Mouse (Mus musculus) hindbrain, embryonic 11.5 days (tissue): ENCODE results near the gene Zfp110. TPM values are rescaled to one million over a fixed set of nuclear protein-coding genes. Genes with fewer than 3 reads are reported as not detected.
"Not testable (repeated sequence)": the region's sequence is repeated elsewhere in the genome, so short reads cannot be mapped to it uniquely, and the experiment has no call there.

ENCODE experiments used
- ATAC-seq: fragments of 200-750 bp; cut with Nextera tagmentation; 2 replicates; pipeline ENCODE4 v1.8.0; 2017; ENCODE audit warnings: mild to moderate bottlenecking, moderate TSS enrichment, moderate library complexity; ENCODE audit not compliant: low FRiP score
- DNase-seq: peaks from one replicate; pipeline ENCODE4 v3.0.0-alpha.2; 2015; ENCODE audit warnings: low spot score
- H3K27ac ChIP-seq: fragments of 300-500 bp; sonication (generic); 2 replicates; pipeline ENCODE4 v1.5.1; 2014; ENCODE audit warnings: mild to moderate bottlenecking, low read depth, low read length
- H3K27me3 ChIP-seq: fragments of 300-500 bp; sonication (generic); 2 replicates; pipeline ENCODE4 v1.6.1; 2014; ENCODE audit warnings: mild to moderate bottlenecking, low read length, moderate library complexity, mixed read lengths; ENCODE audit not compliant: control insufficient read depth, insufficient read depth
- H3K36me3 ChIP-seq: fragments of 300-500 bp; sonication (generic); 2 replicates; pipeline ENCODE4 v1.6.1; 2014; ENCODE audit warnings: mild to moderate bottlenecking, low read length, moderate library complexity, mixed read lengths; ENCODE audit not compliant: control insufficient read depth, insufficient read depth
- H3K4me1 ChIP-seq: fragments of 300-500 bp; sonication (generic); replicated peaks from 2 replicates; pipeline ENCODE4 v1.6.1; 2014; ENCODE audit warnings: low read length, mixed read lengths; ENCODE audit not compliant: control insufficient read depth, insufficient read depth
- H3K4me2 ChIP-seq: fragments of 300-500 bp; sonication (generic); replicated peaks from 2 replicates; pipeline ENCODE4 v1.6.1; 2014; ENCODE audit warnings: mild to moderate bottlenecking, low read depth, low read length
- H3K4me3 ChIP-seq: fragments of 300-500 bp; sonication (generic); 2 replicates; pipeline ENCODE4 v1.5.1; 2014; ENCODE audit warnings: low read depth, low read length
- H3K9ac ChIP-seq: fragments of 300-500 bp; sonication (generic); 2 replicates; pipeline ENCODE4 v1.6.1; 2014; ENCODE audit warnings: low read depth, low read length
- H3K9me3 ChIP-seq: fragments of 300-500 bp; sonication (generic); 2 replicates; pipeline ENCODE4 v1.6.1; 2016; ENCODE audit warnings: low read length; ENCODE audit not compliant: control insufficient read depth
- WGBS: fragments of 180-500 bp; shearing (Covaris S2); extraction: QIAGEN DNeasy Blood & Tissue Kit; methylation state at CpG from one replicate; pipeline ENCODE4 v1.1.7; 2014; 5-methylcytosine and 5-hydroxymethylcytosine counted together
- polyA plus RNA-seq: library from polyadenylated mRNA; unstranded; fragments of >200 nt; fragmentation: Nextera tagmentation; extraction: Ambion mirVana; gene quantifications from 2 replicates; pipeline ENCODE4 v1.2.1, GENCODE M21; 2014

The Zfp110 gene
- polyA plus RNA-seq, 1 experiment from 2014 or later: 29.9 TPM

DNA sequence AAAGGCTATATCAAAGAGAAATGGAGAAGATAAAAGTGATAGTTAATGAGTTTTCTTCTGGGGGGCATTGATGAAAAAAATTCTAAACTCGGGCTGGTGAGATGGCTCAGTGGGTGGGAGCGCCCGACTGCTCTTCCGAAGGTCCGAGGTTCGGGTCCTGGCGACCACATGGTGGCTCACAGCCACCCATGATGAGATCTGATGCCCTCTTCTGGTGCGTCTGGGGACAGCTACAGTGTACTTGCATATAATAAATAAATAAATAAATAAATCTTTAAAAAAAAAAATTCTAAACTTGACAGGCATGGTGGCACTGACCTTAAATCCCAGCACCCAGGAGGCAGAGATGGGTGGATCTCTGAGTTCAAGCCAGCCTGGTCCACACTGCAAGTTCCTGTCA is 19.0 kb upstream of the Zfp110 start:
- Histone ChIP-seq H3K4me1 (no peaks in the 10 kb centered on the region), H3K4me3 (no peak overlapping the region), H3K9ac (no peak overlapping the region), H3K36me3 (peaks cover 21% of the 10 kb centered on the region), H3K27ac (no peak overlapping the region), H3K9me3 (peaks cover 23% of the 10 kb centered on the region; the same call in 1 of the 2 replicates), H3K4me2 (no peak overlapping the region), H3K27me3 (no peaks in the 10 kb centered on the region)
- DNase-seq (no peak), ATAC-seq (no peak)
- WGBS: 98% methylated on average over 8 of the region's 8 CpGs

DNA sequence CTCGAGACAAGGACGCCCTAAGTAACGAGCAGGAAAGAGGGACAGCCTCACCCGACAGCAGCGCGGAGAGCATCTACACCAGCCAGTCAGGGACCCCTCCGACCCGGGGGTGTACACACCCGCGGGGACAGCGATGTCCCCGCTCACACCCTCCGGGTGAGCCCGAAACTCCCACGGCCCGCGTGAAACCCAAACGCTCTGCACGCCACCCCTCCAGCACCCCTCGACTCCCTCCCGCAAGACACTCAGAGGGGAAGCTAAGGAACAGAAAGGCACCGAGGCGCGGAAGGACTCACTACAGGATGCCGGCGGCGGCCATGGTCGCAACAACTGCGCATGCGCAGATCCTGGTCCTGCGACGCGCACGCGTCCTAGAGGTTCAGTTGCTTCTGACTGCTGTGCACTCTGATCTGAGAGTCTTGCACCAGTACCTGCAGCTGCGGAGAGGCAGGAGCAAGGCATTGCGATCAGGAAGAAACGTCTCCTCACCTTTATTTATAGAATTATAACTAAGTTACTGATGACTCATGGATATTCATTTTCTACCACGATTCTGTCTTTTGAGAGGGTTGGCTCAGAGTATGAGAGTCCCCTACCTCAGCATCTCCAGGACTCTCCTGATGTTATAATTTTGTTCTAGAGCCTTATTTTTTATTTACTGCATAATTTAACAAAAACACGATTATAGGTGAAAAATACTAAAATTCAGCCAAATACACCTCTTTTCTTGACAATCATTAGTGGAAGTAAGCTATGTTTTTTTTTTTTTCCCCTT is 15.9 kb upstream of the Zfp110 start, which contains the start of gene Zfp329:
Gene Zfp329 (minus strand): TSS at position 338 of the 775 bp plus-strand sequence.
- under 1% methylated on average over 39 of the region's 40 CpGs for WGBS

DNA sequence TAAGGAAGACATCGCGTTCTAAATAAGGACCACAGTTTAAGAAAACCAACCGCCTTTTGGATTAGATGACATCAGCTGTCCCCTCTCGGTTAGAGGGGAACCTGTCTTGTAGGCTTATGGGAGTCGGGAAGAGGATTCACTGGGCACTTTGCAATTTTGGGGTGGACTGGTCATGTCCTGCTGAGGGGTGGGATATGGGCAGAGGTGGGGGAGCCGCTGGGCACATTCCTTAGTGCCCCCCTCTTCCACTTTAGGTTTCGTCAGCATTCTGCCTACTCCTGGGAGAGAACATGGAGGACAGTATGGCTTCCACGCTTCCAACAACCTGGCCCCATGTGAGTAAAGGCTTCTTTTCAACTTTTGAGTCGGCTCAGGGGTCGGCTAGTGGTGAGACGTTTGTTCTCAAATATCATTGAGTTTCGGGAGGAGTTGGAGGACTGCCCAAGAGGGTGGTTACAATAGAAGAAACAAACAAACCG is 671 bp downstream of the Zfp110 start:
- peak overlapping the region; percentile 49 for H3K4me3 ChIP-seq
- ATAC-seq (peak; percentile 63), DNase-seq (no peak)
- peak overlapping the region; percentile 65 for H3K9ac ChIP-seq
- no peaks in the 10 kb centered on the region for H3K4me1 ChIP-seq
- no peaks in the 10 kb centered on the region for H3K27me3 ChIP-seq
- H3K4me2 ChIP-seq: peak overlapping the region; percentile 35
- peaks cover 12% of the 10 kb centered on the region for H3K9me3 ChIP-seq
- 37% methylated on average over 13 of the region's 13 CpGs for WGBS
- peaks cover 14% of the 10 kb centered on the region; the same call in 1 of the 2 replicates for H3K36me3 ChIP-seq
- H3K27ac ChIP-seq: peak overlapping the region; percentile 24; the same call in 1 of the 2 replicates

More for the DNA sequence above, 15.9 kb upstream of the Zfp110 start, which contains the start of gene Zfp329:
- Histone ChIP-seq H3K36me3 (peaks cover 5% of the 10 kb centered on the region; the same call in 1 of the 2 replicates), H3K9ac (peak within 1 kb of the TSS; percentile 98), H3K9me3 (peaks cover 8% of the 10 kb centered on the region), H3K4me3 (peak within 1 kb of the TSS; percentile 81), H3K27ac (peak within 1 kb of the TSS; percentile 81), H3K27me3 (no peaks in the 10 kb centered on the region), H3K4me2 (peak within 1 kb of the TSS; percentile 54), H3K4me1 (no peaks in the 10 kb centered on the region)
- ATAC-seq (peak; percentile 97), DNase-seq (peak; percentile 96)

DNA sequence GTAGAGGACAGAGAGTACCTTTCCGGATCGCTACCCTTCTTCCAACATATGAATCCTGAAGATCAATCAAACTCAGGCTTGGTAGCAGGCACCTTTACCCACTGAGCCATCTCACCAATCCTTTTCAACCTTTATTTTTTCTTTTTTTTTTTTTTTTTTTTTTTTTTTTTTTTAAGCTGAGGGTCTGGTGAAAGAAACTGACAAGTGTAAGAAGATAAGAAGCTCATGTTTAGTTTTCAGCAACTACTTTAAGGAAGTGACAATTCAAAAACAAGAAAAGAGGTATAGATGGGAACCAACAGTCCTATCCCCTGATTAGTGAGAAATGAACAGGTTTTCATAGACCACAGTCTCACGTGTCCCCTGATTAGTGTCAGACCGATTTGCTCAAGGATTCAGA is 1.2 kb downstream of the Zfp110 start:
- H3K27ac ChIP-seq: no peak overlapping the region
- peaks cover 16% of the 10 kb centered on the region; the same call in 1 of the 2 replicates for H3K36me3 ChIP-seq
- no peak overlapping the region for H3K9ac ChIP-seq
- H3K4me2 ChIP-seq: no peak overlapping the region
- H3K4me3 ChIP-seq: peak overlapping the region; percentile 49; the same call in 1 of the 2 replicates
- H3K9me3 ChIP-seq: peaks cover 12% of the 10 kb centered on the region
- DNase-seq (no peak), ATAC-seq (no peak)
- H3K27me3 ChIP-seq: no peaks in the 10 kb centered on the region
- H3K4me1 ChIP-seq: no peaks in the 10 kb centered on the region
- WGBS: 95% methylated on average over 4 of the region's 4 CpGs

DNA sequence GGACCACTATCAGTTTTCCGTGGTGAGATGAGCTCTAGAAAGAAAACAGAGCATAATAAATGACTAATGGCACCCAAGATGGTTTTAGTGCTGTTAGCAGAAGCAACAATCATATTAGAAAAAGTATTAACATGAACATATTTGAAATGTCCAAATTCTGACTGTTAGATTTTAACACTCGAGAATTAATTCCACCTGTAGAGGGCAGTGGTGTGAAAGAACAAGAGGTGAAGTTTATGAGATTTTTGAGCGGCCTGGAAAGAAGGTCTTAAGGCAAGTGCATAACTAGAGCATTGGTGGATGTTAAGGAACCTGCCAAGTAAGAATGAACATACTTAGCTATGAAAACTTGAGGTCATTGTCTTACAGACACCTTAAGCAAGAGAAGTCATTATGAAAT is 39.7 kb downstream of the Zfp110 start:
- ATAC-seq: no peak
- DNase-seq: peak; percentile 22
- H3K4me2 ChIP-seq: no peak overlapping the region
- no peaks in the 10 kb centered on the region for H3K4me1 ChIP-seq
- WGBS: 27% methylated on average over 3 of the region's 3 CpGs
- H3K27me3 ChIP-seq: no peaks in the 10 kb centered on the region
- no peaks in the 10 kb centered on the region for H3K36me3 ChIP-seq
- H3K4me3 ChIP-seq: no peak overlapping the region
- no peak overlapping the region for H3K9ac ChIP-seq
- no peak overlapping the region for H3K27ac ChIP-seq
- no peaks in the 10 kb centered on the region for H3K9me3 ChIP-seq

DNA sequence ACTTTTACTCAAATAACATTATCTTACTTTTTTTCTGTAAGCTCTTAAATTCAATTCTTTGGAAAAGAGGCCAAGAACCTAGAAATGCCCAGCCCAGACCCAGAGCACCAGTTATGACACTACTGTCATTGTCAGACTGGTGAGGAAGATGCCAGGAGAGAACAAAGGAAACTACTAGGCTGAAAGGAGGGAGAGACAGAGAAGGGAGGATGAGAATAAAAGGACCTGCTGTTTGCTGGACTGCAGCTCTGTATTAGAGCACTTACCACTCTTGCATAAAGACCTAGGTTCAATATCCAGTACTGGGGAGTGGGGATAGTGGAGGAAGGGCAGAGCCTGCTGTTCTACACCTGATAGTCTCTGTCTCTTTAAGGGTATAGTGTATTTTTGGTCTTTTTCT is 45.5 kb downstream of the Zfp110 start:
- Histone ChIP-seq H3K9ac (no peak overlapping the region), H3K4me3 (no peak overlapping the region; the same call in 1 of the 2 replicates), H3K27ac (no peak overlapping the region), H3K4me1 (peaks cover 3% of the 10 kb centered on the region; the same call in 1 of the 2 replicates), H3K36me3 (no peaks in the 10 kb centered on the region), H3K9me3 (no peaks in the 10 kb centered on the region), H3K27me3 (no peaks in the 10 kb centered on the region), H3K4me2 (no peak overlapping the region)
- DNase-seq: no peak
- no peak for ATAC-seq

DNA sequence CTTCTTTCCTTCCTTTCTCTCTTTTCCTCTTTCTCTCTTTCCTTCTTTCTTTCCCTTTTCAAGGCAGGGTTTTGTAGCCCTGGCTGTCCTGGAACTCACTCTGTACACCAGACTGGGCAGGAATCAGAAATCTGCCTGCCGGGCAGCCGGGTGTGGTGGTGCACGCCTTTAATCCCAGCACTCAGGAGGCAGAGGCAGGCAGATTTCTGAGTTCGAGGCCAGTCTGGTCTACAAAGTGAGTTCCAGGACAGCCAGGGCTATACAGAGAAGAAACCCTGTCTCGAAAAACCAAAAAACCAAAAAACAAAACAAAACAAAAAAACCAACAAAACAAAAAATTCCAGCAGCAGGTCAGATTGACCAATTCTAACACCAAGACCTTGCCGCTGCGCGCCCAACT is 45.9 kb downstream of the Zfp110 start:
- not testable (repeated sequence) for H3K9me3 ChIP-seq, DNase-seq, H3K27me3 ChIP-seq, H3K36me3 ChIP-seq, H3K4me1 ChIP-seq, H3K27ac ChIP-seq
- peak overlapping the region; percentile 79; the same call in 1 of the 2 replicates for H3K9ac ChIP-seq
- H3K4me2 ChIP-seq: peak overlapping the region; percentile 66
- 46% methylated on average over 8 of the region's 8 CpGs for WGBS
- ATAC-seq: peak; percentile 35
- H3K4me3 ChIP-seq: peak overlapping the region; percentile 79

DNA sequence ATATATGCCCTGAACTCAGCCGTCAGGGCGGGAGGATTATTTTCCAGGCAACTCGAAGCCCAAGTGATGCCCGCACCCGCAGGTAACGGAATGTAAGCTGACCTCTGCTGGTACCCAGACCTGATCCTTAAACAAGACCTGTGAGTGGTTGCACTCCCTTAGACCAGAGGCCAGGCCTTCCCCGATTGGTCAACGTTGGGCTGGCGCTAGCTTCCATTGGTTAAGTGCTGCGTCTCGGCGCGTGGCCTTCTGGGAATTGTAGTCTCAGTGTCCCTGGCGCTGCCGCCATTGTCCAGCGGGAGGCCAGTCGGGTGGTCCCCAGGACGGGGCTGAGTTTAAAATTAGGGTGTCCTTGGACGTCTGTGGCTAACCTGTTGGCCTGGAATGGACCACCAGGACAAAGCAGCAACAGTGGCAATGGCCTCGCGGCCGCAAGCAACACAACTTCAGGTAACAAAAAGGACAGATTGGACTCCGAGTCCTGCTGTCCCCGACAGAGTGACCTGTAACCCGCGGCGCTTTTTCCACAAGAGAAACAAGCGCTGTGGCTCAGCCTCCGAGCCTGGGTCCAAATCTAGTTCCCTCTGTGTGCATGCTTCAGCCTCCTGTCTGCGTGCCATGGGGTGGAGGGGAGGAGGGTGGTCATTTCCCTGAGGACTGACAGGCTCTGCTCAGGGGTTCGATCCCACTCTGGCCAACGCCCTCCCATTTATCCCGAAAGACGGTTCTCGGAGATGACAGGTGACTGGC is 46.5 kb downstream of the Zfp110 start, which contains the start of gene Zfp128:
Gene Zfp128 (plus strand): TSS at position 267 of the 750 bp plus-strand sequence.
- Histone ChIP-seq H3K36me3 (no peaks in the 10 kb centered on the region), H3K4me1 (peaks cover 3% of the 10 kb centered on the region; the same call in 1 of the 2 replicates), H3K9me3 (no peaks in the 10 kb centered on the region), H3K27ac (no peak within 1 kb of the TSS), H3K27me3 (no peaks in the 10 kb centered on the region), H3K4me3 (peak within 1 kb of the TSS; percentile 79), H3K4me2 (peak within 1 kb of the TSS; percentile 66), H3K9ac (peak within 1 kb of the TSS; percentile 79)
- WGBS: 2% methylated on average over 35 of the region's 35 CpGs
- DNase-seq (peak; percentile 95), ATAC-seq (peak; percentile 99)
